In genomic region chr5:122774743-122775611, GRCm38 (mm10) we compare ENCODE assay signal across 9 mouse cellular contexts. TPM values are rescaled to one million over a fixed set of nuclear protein-coding genes. Genes with fewer than 3 reads are reported as not detected.
A peak's percentile ranks its signal among the peaks of the same experiment; 100 is the strongest.
DNase-seq lines count a peak whose midpoint lies in the region; ATAC-seq and TF ChIP-seq lines count a peak whose summit lies in the region.
"Had no signal": no experiment of that assay in that cellular context is flagged by ENCODE, and none has a peak within 500 bp of the region (broad histone marks: within the 10 kb centered on the region; RNA-seq: fewer than 3 reads in every experiment).

No protein-coding gene starts in this region.

- H3K36me3 ChIP-seq in midbrain, postnatal 0 days (ENCODE audit: insufficient read depth, low read length): no peaks in the 10 kb centered on the region
- no peaks in the 10 kb centered on the region for H3K36me3 ChIP-seq in midbrain, embryonic 15.5 days (replicated peaks)
- H3K36me3 ChIP-seq in heart, postnatal 0 days (replicated peaks; ENCODE audit: control insufficient read depth, insufficient read depth, low read length): no peaks in the 10 kb centered on the region
- no peaks in the 10 kb centered on the region for H3K36me3 ChIP-seq in midbrain, embryonic 14.5 days (ENCODE audit: control insufficient read depth, insufficient read depth, low read length)
- peaks cover 6% of the 10 kb centered on the region; the same call in 1 of the 2 replicates for H3K36me3 ChIP-seq in forebrain, embryonic 12.5 days (replicated peaks)

- H3K9me3 ChIP-seq in midbrain, postnatal 0 days (ENCODE audit: low read length): no peaks in the 10 kb centered on the region
- no peaks in the 10 kb centered on the region for H3K9me3 ChIP-seq in midbrain, embryonic 15.5 days
- no peaks in the 10 kb centered on the region for H3K9me3 ChIP-seq in heart, postnatal 0 days (replicated peaks; ENCODE audit: control insufficient read depth, low read length)
- H3K9me3 ChIP-seq in midbrain, embryonic 14.5 days (ENCODE audit: control insufficient read depth, low read length): no peaks in the 10 kb centered on the region
- 0 out of 2 replicates have a peak, but pooled peaks cover 4% of the 10 kb centered on the region for H3K9me3 ChIP-seq in forebrain, embryonic 12.5 days

- no peak overlapping the region for H3K4me3 ChIP-seq in midbrain, postnatal 0 days (ENCODE audit: low read depth, low read length)
- no peak overlapping the region for H3K4me3 ChIP-seq in midbrain, embryonic 15.5 days
- H3K4me3 ChIP-seq in heart, postnatal 0 days (ENCODE audit: low read depth, low read length): no peak overlapping the region
- H3K4me3 ChIP-seq in midbrain, embryonic 14.5 days (replicated peaks; ENCODE audit: low read depth, low read length): no peak overlapping the region
- no peak overlapping the region for H3K4me3 ChIP-seq in forebrain, embryonic 12.5 days (replicated peaks)

- peak; percentile 70 for DNase-seq in cerebellum, adult 9-10 months
- DNase-seq in cerebellum, adult 11 months: no peak
- DNase-seq in midbrain, postnatal 0 days (ENCODE audit: low spot score): no peak
- peak; percentile 72 for DNase-seq in heart, postnatal 0 days (ENCODE audit: low spot score)
- peak; percentile 89 for DNase-seq in telencephalon, adult 2 months (ENCODE audit: low read depth, low spot score)
- DNase-seq in midbrain, embryonic 14.5 days: no peak

- H3K27me3 ChIP-seq in midbrain, postnatal 0 days (ENCODE audit: insufficient read depth, low read length): no peaks in the 10 kb centered on the region
- H3K27me3 ChIP-seq in midbrain, embryonic 15.5 days (replicated peaks): no peaks in the 10 kb centered on the region
- H3K27me3 ChIP-seq in heart, postnatal 0 days (ENCODE audit: control insufficient read depth, insufficient read depth, low read length): no peaks in the 10 kb centered on the region
- H3K27me3 ChIP-seq in midbrain, embryonic 14.5 days (ENCODE audit: control insufficient read depth, insufficient read depth, low read length): no peaks in the 10 kb centered on the region
- H3K27me3 ChIP-seq in forebrain, embryonic 12.5 days: no peaks in the 10 kb centered on the region

- WGBS in midbrain, postnatal 0 days: 79% methylated on average over 28 of the region's 28 CpGs
- 80% methylated on average over 28 of the region's 28 CpGs for WGBS in midbrain, embryonic 15.5 days
- 55% methylated on average over 28 of the region's 28 CpGs for WGBS in heart, postnatal 0 days
- WGBS in midbrain, embryonic 14.5 days: 80% methylated on average over 28 of the region's 28 CpGs
- 81% methylated on average over 28 of the region's 28 CpGs for WGBS in forebrain, embryonic 12.5 days

- H3K9ac ChIP-seq in midbrain, postnatal 0 days (replicated peaks; ENCODE audit: low read length, poor library complexity, severe bottlenecking): 0 out of 2 replicates have a peak overlapping the region, but pooled peaks have one; percentile 13
- no peak overlapping the region for H3K9ac ChIP-seq in midbrain, embryonic 15.5 days
- no peak overlapping the region for H3K9ac ChIP-seq in heart, postnatal 0 days (replicated peaks; ENCODE audit: low read depth, low read length)
- H3K9ac ChIP-seq in midbrain, embryonic 14.5 days (replicated peaks; ENCODE audit: low read length): no peak overlapping the region
- no peak overlapping the region for H3K9ac ChIP-seq in forebrain, embryonic 12.5 days

- TF ChIP-seq CTCF in midbrain, postnatal 0 days (IDR thresholded peaks at IDR 0.05): no peak
- TF ChIP-seq CTCF in heart, postnatal 0 days (IDR thresholded peaks at IDR 0.05; ENCODE audit: low read depth): no peak

- TF ChIP-seq EP300 in heart, postnatal 0 days (IDR thresholded peaks at IDR 0.05; ENCODE audit: low read depth): no peak

- ATAC-seq in midbrain, postnatal 0 days (ENCODE audit: low FRiP score): no peak
- ATAC-seq in midbrain, embryonic 15.5 days (replicated peaks): no peak
- peak; percentile 25; the same call in 1 of the 2 replicates for ATAC-seq in heart, postnatal 0 days (ENCODE audit: insufficient read depth, low read depth)
- no peak for ATAC-seq in midbrain, embryonic 14.5 days (ENCODE audit: low FRiP score, low TSS enrichment)
- no peak for ATAC-seq in forebrain, embryonic 12.5 days (ENCODE audit: low FRiP score)

- no peak overlapping the region for H3K27ac ChIP-seq in midbrain, postnatal 0 days (ENCODE audit: low read depth, low read length)
- H3K27ac ChIP-seq in midbrain, embryonic 15.5 days: no peak overlapping the region
- H3K27ac ChIP-seq in heart, postnatal 0 days (ENCODE audit: low read depth): peak overlapping the region; percentile 34; the same call in 1 of the 2 replicates
- H3K27ac ChIP-seq in midbrain, embryonic 14.5 days (replicated peaks; ENCODE audit: low read depth, low read length): no peak overlapping the region
- H3K27ac ChIP-seq in forebrain, embryonic 12.5 days: no peak overlapping the region
- H3K27ac ChIP-seq: macrophage had no signal

- H3K4me2 ChIP-seq in midbrain, postnatal 0 days (ENCODE audit: low read depth, low read length, poor library complexity, severe bottlenecking): no peak overlapping the region
- H3K4me2 ChIP-seq in midbrain, embryonic 15.5 days: no peak overlapping the region
- H3K4me2 ChIP-seq in heart, postnatal 0 days (ENCODE audit: low read depth, low read length): peak overlapping the region; percentile 44; the same call in 1 of the 2 replicates
- H3K4me2 ChIP-seq in midbrain, embryonic 14.5 days (ENCODE audit: low read length): no peak overlapping the region
- H3K4me2 ChIP-seq in forebrain, embryonic 12.5 days: no peak overlapping the region

- no peaks in the 10 kb centered on the region; the same call in 1 of the 2 replicates for H3K4me1 ChIP-seq in midbrain, postnatal 0 days (ENCODE audit: insufficient read depth, low read length)
- peaks cover 17% of the 10 kb centered on the region for H3K4me1 ChIP-seq in midbrain, embryonic 15.5 days
- peaks cover 12% of the 10 kb centered on the region for H3K4me1 ChIP-seq in heart, postnatal 0 days (ENCODE audit: control insufficient read depth, insufficient read depth)
- H3K4me1 ChIP-seq in midbrain, embryonic 14.5 days (ENCODE audit: control insufficient read depth, insufficient read depth, low read length): 0 out of 2 replicates have a peak, but pooled peaks cover 6% of the 10 kb centered on the region
- H3K4me1 ChIP-seq in forebrain, embryonic 12.5 days: peaks cover 18% of the 10 kb centered on the region

RNA-seq across cellular contexts. Expression of gene Camkk2, which starts 4.2 kb away (rescaled TPM):
- 70.5 and 70.9 TPM in 2 replicates for total RNA-seq in midbrain, postnatal 0 days (2014; rRNA removed)
- polyA plus RNA-seq in midbrain, postnatal 0 days (2015; fragmentation: Nextera tagmentation; extraction: Ambion mirVana): 66.8 and 67.5 TPM in 2 replicates
- 66.1 and 69.4 TPM in 2 replicates for polyA plus RNA-seq in midbrain, embryonic 15.5 days (2015; fragmentation: Nextera tagmentation; extraction: Ambion mirVana)
- 9.3 and 24.0 TPM in 2 replicates for total RNA-seq in heart, postnatal 0 days (2014; rRNA removed; ENCODE audit: low replicate concordance)
- polyA plus RNA-seq in heart, postnatal 0 days (2015; fragmentation: Nextera tagmentation; extraction: Ambion mirVana): 11.7 and 13.0 TPM in 2 replicates
- 46.0 and 51.7 TPM in 2 replicates for polyA plus RNA-seq in midbrain, embryonic 14.5 days (2014; fragmentation: Nextera tagmentation; extraction: Ambion mirVana)
- polyA plus RNA-seq in forebrain, embryonic 12.5 days (2016; fragmentation: Nextera tagmentation; extraction: Ambion mirVana): 34.5 and 35.1 TPM in 2 replicates

RNA-seq across cellular contexts. Expression of gene Anapc5, which starts 46.2 kb away (rescaled TPM):
- total RNA-seq in midbrain, postnatal 0 days (2014; rRNA removed): 463 and 516 TPM in 2 replicates
- 461 and 464 TPM in 2 replicates for polyA plus RNA-seq in midbrain, postnatal 0 days (2015; fragmentation: Nextera tagmentation; extraction: Ambion mirVana)
- polyA plus RNA-seq in midbrain, embryonic 15.5 days (2015; fragmentation: Nextera tagmentation; extraction: Ambion mirVana): 531 and 544 TPM in 2 replicates
- 380 and 418 TPM in 2 replicates for total RNA-seq in heart, postnatal 0 days (2014; rRNA removed; ENCODE audit: low replicate concordance)
- polyA plus RNA-seq in heart, postnatal 0 days (2015; fragmentation: Nextera tagmentation; extraction: Ambion mirVana): 195 and 213 TPM in 2 replicates
- 445 and 535 TPM in 2 replicates for polyA plus RNA-seq in midbrain, embryonic 14.5 days (2014; fragmentation: Nextera tagmentation; extraction: Ambion mirVana)
- polyA plus RNA-seq in forebrain, embryonic 12.5 days (2016; fragmentation: Nextera tagmentation; extraction: Ambion mirVana): 563 and 568 TPM in 2 replicates

Comparison
In these comparisons a context has a peak if more than half of its experiments do, and no peak if none do; other contexts are left out.
1. DNase-seq: peak in cerebellum, adult 9-10 months (single experiment), heart, postnatal 0 days (single experiment) and telencephalon, adult 2 months (single experiment); none in cerebellum, adult 11 months (single experiment), midbrain, postnatal 0 days (single experiment) and midbrain, embryonic 14.5 days (single experiment).